Comparison of ENCODE assay signal across 11 mouse cellular contexts in the genomic region with DNA sequence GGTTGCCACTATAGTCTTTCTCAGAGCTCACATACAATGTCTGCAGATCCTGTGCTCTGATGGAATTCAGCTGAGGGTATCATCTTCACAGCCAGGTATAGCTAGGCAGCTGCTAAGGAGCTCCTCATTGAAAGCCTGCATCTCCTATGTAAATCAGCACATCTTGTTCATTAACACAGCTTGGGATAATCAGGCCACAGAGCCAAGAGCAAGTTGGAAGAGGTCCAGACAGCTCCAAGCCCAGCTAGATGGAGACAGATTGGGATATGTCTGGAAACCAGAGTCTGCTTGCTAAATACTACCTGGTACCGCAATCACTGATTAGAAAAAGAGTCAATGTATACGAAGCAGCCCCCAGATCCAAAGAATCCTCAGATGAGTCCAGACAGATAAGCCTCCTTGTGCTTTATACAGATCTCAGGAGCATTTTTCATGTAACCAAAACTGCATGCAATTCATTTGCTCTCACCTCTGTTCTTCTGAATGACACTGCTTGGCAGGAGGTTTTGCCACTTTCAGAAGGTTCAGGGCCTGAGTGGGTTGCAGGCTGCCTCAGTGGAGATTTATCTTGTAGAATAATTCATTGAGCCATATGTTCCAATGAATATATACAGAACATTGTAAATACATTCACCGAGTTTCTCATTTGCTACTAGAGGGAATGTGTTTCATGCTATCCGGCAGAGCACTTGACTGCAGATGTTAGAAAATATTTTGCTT.
DNase-seq lines count a peak whose midpoint lies in the region; ATAC-seq and TF ChIP-seq lines count a peak whose summit lies in the region.
"Had no signal": no experiment of that assay in that cellular context is flagged by ENCODE, and none has a peak within 500 bp of the region (broad histone marks: within the 10 kb centered on the region; RNA-seq: fewer than 3 reads in every experiment).

No protein-coding gene starts in this region.

- H3K27ac ChIP-seq in forebrain, postnatal 0 days (ENCODE audit: low read depth, low read length), result no peak overlapping the region
- peak overlapping the region; percentile 8; the same call in 1 of the 2 replicates for H3K27ac ChIP-seq in left cerebral cortex, adult 2 months
- H3K27ac ChIP-seq in liver, embryonic 11.5 days (ENCODE audit: low read depth, low read length), result no peak overlapping the region
- H3K27ac ChIP-seq: intestine, embryonic 15.5 days; stomach, postnatal 0 days had no signal

- no peak overlapping the region for H3K4me3 ChIP-seq in forebrain, postnatal 0 days (ENCODE audit: low read depth, low read length)
- H3K4me3 ChIP-seq in left cerebral cortex, adult 2 months, result no peak overlapping the region
- H3K4me3 ChIP-seq in liver, embryonic 11.5 days (ENCODE audit: low read depth, low read length), result no peak overlapping the region
- H3K4me3 ChIP-seq: intestine, embryonic 15.5 days had no signal

- H3K27me3 ChIP-seq in forebrain, postnatal 0 days (ENCODE audit: insufficient read depth, low read length), result no peaks in the 10 kb centered on the region
- H3K27me3 ChIP-seq in liver, embryonic 11.5 days (replicated peaks; ENCODE audit: control insufficient read depth, insufficient read depth, low read length), result no peaks in the 10 kb centered on the region
- H3K27me3 ChIP-seq: intestine, embryonic 15.5 days had no signal

- peak; percentile 22 for DNase-seq in Muller cell, postnatal 12 days (ENCODE audit: inconsistent ontology term)
- DNase-seq in forebrain, postnatal 0 days, result peak; percentile 74
- no peak for DNase-seq in left cerebral cortex, adult 2 months (ENCODE audit: extremely low spot score in 1 of 2, low spot score in 2 of 2)
- no peak for DNase-seq in kidney, postnatal 4 days
- no peak for DNase-seq in thymus, postnatal 36 days
- no peak for DNase-seq in liver, embryonic 11.5 days (ENCODE audit: low spot score)
- DNase-seq: lung, adult 18-20 months; retina, postnatal 1 day had no signal

- H3K9ac ChIP-seq in forebrain, postnatal 0 days, result no peak overlapping the region
- H3K9ac ChIP-seq in liver, embryonic 11.5 days (ENCODE audit: low read depth, low read length), result no peak overlapping the region
- H3K9ac ChIP-seq: intestine, embryonic 15.5 days had no signal

- ATAC-seq in cerebellum, adult (ENCODE audit: insufficient number of reproducible peaks, low FRiP score, low TSS enrichment), result peak; percentile 92
- peak; percentile 81 for ATAC-seq in forebrain, postnatal 0 days
- ATAC-seq in liver, embryonic 11.5 days (replicated peaks; ENCODE audit: low FRiP score), result no peak
- ATAC-seq: intestine, embryonic 15.5 days had no signal

- no peak overlapping the region for H3K4me2 ChIP-seq in forebrain, postnatal 0 days (ENCODE audit: low read depth)
- no peak overlapping the region for H3K4me2 ChIP-seq in liver, embryonic 11.5 days
- H3K4me2 ChIP-seq: intestine, embryonic 15.5 days had no signal

- no peak for TF ChIP-seq CTCF in forebrain, postnatal 0 days (IDR thresholded peaks at IDR 0.05; ENCODE audit: low read depth)
- TF ChIP-seq CTCF in left cerebral cortex, adult 2 months (IDR thresholded peaks at IDR 0.05), result no peak

- no peaks in the 10 kb centered on the region for H3K9me3 ChIP-seq in forebrain, postnatal 0 days (ENCODE audit: low read length)
- H3K9me3 ChIP-seq in liver, embryonic 11.5 days (ENCODE audit: control insufficient read depth, low read length), result no peaks in the 10 kb centered on the region; the same call in 1 of the 2 replicates
- H3K9me3 ChIP-seq: intestine, embryonic 15.5 days had no signal

- 45% methylated on average over 4 of the region's 4 CpGs for WGBS in forebrain, postnatal 0 days
- 85% methylated on average over 4 of the region's 4 CpGs for WGBS in liver, embryonic 11.5 days

- no peaks in the 10 kb centered on the region for H3K36me3 ChIP-seq in forebrain, postnatal 0 days (ENCODE audit: insufficient read depth)
- no peaks in the 10 kb centered on the region for H3K36me3 ChIP-seq in liver, embryonic 11.5 days (ENCODE audit: control insufficient read depth, insufficient read depth, low read length)
- H3K36me3 ChIP-seq: intestine, embryonic 15.5 days had no signal

- intact Hi-C loops in left cerebral cortex, adult 2 months (cut with DNase I), result no loop called here

- no peaks in the 10 kb centered on the region for H3K4me1 ChIP-seq in forebrain, postnatal 0 days (ENCODE audit: insufficient read depth)
- H3K4me1 ChIP-seq in liver, embryonic 11.5 days (replicated peaks; ENCODE audit: control insufficient read depth, insufficient read depth, low read length), result no peaks in the 10 kb centered on the region
- H3K4me1 ChIP-seq: intestine, embryonic 15.5 days had no signal

Comparison
In these comparisons a context has a peak if more than half of its experiments do, and no peak if none do; other contexts are left out.
1. DNase-seq: peak in Muller cell, postnatal 12 days (single experiment) and forebrain, postnatal 0 days (single experiment); none in left cerebral cortex, adult 2 months (0 of 2), kidney, postnatal 4 days (0 of 2), thymus, postnatal 36 days (0 of 2) and liver, embryonic 11.5 days (single experiment).